Mouse (Mus musculus) cerebellum, postnatal 4 days (tissue): Measurements from ENCODE around the gene Gm28051.

Experiments
- DNase-seq, 2 experiments: peaks; one replicate each; pipeline ENCODE4 v3.0.0; 2022; ENCODE audit warnings: low spot score in 2 of 2, mixed read lengths in 1 of 2

Gene Gm28051

DNA sequence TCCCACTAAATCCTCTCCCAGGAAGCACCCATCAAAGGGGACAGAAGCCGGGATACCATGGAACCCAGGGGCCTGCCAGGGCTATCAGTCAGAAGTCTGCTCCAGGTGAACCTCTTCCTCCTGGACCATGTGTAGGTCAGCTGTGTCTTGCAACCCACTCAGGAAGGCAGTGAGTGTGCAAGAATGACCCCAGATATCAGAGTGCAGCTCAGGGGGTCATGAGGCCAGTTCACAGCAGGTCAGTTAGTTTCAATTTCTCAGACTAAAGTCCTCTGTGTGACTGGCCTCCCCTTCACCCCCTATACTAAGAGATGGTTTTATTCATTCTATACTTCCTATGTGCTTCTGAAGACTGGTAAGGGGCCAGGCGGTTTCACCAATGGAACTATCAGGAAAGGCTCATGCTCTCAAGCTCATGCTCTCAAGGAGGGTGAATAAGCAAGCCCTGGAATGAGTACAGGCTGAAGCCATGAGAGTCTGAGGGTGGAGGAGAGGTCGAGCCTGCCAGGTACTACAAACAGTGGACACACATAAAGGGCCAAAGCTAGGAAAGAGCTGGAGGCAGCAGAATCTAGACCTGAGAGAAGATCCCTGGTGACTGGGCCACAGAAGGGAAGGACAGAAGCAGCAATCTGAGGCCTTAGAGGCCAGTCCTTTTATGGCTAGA, 72.7 kb downstream of the Gm28051 start:
- no peak for DNase-seq

GRCm38 (mm10) chr12:102683979-102684378, 73.6 kb downstream of the Gm28051 start:
- no peak for DNase-seq

DNA sequence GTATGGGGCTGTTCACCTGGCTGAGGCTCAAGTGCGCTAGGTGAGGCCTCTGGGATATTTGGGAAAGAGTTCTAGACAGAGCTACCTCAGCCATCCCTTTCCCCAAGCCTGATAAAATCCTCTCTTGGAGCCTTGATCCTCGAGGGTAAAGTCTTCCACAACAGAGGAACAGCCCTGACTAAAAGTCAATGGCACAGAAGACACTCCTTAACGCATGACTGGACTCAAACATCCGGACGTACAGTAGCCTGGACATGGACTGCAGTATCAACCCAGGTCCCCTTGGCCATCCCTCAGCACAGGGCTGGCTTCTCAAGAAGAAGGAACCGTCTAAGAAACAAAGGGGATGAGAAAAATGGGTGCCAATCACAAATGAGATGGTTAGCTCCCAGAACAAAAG, 74.1 kb downstream of the Gm28051 start:
- DNase-seq = no peak

DNA sequence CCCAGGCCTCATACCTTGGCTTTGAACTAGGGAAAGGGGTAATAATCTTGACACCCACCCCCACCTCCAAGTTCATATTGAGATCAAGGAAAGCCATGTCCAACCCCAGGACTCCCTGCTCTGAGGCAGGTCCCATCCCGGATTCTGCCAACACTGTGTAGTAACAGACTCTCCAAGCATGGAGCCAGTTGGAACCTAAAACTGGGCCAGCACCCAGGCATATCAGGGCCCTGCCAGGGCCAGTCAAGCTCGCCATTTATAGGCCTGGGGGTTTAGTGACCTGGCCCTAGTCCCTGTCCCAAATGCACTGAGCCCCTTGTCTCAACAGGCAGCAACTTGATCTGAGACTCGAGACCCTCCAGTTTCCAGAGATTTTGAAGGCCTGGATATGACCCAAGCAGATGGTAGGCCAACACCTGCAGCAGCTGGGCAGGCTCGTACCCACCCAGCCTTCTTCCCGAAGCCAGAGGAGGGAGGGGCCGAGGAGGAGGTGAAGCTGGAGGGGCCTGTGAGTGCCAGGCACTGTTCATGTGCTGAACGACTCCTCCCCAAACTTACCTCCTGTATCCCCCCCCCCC, 74.8 kb downstream of the Gm28051 start:
- DNase-seq = no peak

DNA sequence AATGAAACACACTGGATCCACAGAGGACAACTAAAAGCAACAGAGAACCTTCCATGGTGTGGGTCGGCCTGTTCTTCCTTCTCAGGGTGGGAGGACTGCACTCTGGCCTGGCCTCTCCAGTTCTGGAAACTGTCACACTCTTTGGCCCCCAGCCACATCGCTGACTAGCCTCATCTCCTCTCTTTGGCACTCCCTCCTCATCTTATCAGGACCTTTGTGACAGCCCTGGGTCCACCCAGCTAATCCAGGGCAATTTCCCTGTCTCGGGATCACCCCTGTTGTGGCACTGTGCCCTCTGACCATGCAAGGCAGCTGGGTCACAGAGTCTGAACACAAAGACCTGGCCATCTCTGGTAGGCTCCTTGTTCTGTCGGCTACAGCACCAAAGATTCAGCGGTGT, 75.5 kb downstream of the Gm28051 start:
- no peak for DNase-seq

- no peak for DNase-seq
Observed at GRCm38 (mm10) chr12:102681590-102681989, 76.0 kb downstream of the Gm28051 start.

GRCm38 (mm10) chr12:102678820-102679219, 78.7 kb downstream of the Gm28051 start:
- DNase-seq = no peak

GRCm38 (mm10) chr12:102677089-102677488, 80.5 kb downstream of the Gm28051 start:
- no peak for DNase-seq

DNA sequence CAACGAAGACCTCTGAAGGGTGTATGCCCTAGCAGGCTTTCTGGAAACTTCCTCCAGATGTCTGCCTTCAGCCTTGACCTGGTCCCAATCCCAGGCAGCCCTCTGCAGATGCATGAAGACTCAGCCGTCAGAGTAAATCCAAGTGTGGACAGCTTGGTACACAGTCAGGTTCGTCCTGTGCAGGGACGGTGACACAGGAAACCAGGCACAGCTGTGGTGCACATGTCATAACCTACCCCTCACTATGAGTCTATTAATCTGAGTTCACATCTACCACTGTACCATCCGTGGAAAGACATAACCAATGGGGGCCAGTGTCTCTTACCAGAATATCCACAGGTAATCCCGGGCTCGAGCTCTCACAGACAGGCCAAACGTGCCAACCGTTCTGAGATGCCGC, 83.0 kb downstream of the Gm28051 start:
- DNase-seq = no peak

GRCm38 (mm10) chr12:102674123-102674522, 83.4 kb downstream of the Gm28051 start:
- DNase-seq = no peak

DNA sequence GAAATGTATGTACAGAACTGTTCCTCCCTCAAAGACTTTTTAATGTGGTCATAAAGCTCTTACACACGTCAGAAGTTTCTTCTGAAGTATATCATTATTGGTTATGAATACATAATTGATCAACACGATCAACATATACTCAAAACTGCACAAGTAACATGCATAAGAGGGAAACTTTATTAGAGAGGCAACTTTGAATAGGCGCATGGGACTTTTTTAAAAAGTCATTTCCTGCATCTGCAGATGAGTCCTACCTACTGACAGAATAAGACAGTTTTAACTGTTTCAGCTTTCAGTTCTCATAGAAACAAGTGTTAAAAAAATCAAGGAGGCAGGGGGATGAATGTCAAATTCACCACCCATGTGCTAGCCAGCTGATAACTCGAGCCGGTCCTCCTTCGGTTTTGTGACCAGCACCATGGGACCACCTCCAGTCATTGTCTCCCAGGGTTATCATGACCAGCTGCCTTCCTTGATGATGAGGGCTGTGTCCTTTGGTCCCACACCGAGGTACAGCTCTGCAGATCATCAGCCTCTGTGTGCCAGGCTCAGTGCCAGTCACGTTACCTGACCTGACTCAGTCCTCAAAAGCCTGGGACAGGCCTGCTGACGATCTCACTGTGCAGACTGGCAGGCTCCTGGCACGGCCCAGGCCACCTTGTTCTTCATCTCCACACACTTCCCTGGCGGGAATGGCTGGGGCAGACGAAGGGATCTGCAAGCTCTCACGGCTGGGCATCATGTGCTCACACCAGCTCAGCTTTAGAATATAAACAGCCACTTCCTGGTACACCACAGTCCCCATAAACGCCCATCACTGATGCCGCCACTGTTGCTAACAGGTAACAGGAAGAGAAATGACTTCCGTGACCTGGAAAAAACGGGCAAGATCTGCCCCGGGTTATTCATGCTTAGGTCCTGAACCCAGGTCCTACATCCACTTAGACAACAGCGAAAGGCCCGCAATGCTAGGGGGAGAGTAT, 84.4 kb downstream of the Gm28051 start:
- DNase-seq = no peak

- no peak for DNase-seq
Observed at GRCm38 (mm10) chr12:102672176-102672575, 85.4 kb downstream of the Gm28051 start.

DNA sequence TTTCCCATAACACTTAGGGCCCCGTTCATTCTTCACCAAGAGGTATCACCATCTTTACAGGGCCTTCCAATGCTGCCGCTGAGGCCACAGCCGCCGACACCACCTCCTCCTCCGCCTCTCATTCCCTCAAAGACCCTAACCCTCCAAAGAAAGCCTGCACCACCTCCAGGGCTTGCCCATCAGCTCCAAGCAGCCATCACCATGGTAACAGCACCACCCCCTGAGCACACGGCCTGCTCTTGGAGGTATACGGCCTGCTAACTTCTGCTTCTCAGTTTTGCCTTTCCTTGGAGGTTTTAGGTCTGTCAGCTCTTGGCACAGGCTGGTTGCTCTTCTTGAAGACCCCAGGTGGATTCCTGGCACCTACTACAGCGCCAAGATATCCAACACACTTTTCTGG, 86.7 kb downstream of the Gm28051 start:
- no peak for DNase-seq
